Comparison of ENCODE assay signal across 19 mouse cellular contexts in the genomic region with DNA sequence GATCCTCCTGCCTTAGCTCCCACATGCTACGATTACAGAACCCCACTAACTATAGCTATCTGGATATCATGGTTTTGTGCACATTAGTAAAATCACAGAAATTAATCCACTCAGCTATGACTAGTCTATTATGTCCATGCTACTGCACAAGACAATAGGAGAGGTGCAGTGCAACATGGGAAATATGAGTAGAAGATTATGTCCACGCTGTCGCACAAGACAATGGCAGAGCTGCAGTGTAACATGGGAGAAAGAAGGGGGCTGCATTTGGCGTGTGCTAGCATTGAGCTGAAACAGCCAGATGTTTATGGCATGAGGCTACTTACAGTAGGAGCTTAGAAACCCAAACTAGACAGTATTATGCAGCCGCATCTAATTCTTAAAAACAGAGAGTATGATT. TPM values are rescaled to one million over a fixed set of nuclear protein-coding genes. Genes with fewer than 3 reads are reported as not detected.
A peak's percentile ranks its signal among the peaks of the same experiment; 100 is the strongest.
DNase-seq lines count a peak whose midpoint lies in the region; ATAC-seq and TF ChIP-seq lines count a peak whose summit lies in the region.
"Had no signal": no experiment of that assay in that cellular context is flagged by ENCODE, and none has a peak within 500 bp of the region (broad histone marks: within the 10 kb centered on the region; RNA-seq: fewer than 3 reads in every experiment).

No protein-coding gene starts in this region.

- no peak overlapping the region for H3K27ac ChIP-seq in forebrain, embryonic 16.5 days (ENCODE audit: low read length)
- H3K27ac ChIP-seq in forebrain, embryonic 10.5 days, result no peak overlapping the region
- no peak overlapping the region for H3K27ac ChIP-seq in midbrain, embryonic 13.5 days
- no peak overlapping the region for H3K27ac ChIP-seq in midbrain, postnatal 0 days (ENCODE audit: low read depth, low read length)
- H3K27ac ChIP-seq in neural tube, embryonic 13.5 days (replicated peaks), result no peak overlapping the region
- H3K27ac ChIP-seq: embryonic facial prominence, embryonic 13.5 days; heart, adult 2 months; heart, embryonic 15.5 days had no signal

- H3K36me3 ChIP-seq in forebrain, embryonic 16.5 days (ENCODE audit: control insufficient read depth, insufficient read depth), result no peaks in the 10 kb centered on the region
- no peaks in the 10 kb centered on the region for H3K36me3 ChIP-seq in forebrain, embryonic 10.5 days (replicated peaks)
- no peaks in the 10 kb centered on the region for H3K36me3 ChIP-seq in midbrain, embryonic 13.5 days
- no peaks in the 10 kb centered on the region for H3K36me3 ChIP-seq in midbrain, postnatal 0 days (ENCODE audit: insufficient read depth, low read length)
- H3K36me3 ChIP-seq in neural tube, embryonic 13.5 days, result no peaks in the 10 kb centered on the region
- H3K36me3 ChIP-seq: embryonic facial prominence, embryonic 13.5 days; heart, embryonic 15.5 days had no signal

- 0 out of 2 replicates have a peak, but pooled peaks cover 2% of the 10 kb centered on the region for H3K4me1 ChIP-seq in forebrain, embryonic 16.5 days (replicated peaks; ENCODE audit: control insufficient read depth, insufficient read depth, low read length)
- H3K4me1 ChIP-seq in forebrain, embryonic 10.5 days, result peaks cover 6% of the 10 kb centered on the region
- H3K4me1 ChIP-seq in midbrain, embryonic 13.5 days (replicated peaks), result peaks cover 8% of the 10 kb centered on the region
- H3K4me1 ChIP-seq in midbrain, postnatal 0 days (ENCODE audit: insufficient read depth, low read length), result no peaks in the 10 kb centered on the region
- no peaks in the 10 kb centered on the region for H3K4me1 ChIP-seq in neural tube, embryonic 13.5 days (replicated peaks)

- no peak overlapping the region for H3K9ac ChIP-seq in forebrain, embryonic 16.5 days (replicated peaks; ENCODE audit: low read depth, low read length)
- H3K9ac ChIP-seq in midbrain, embryonic 13.5 days (replicated peaks), result no peak overlapping the region
- no peak overlapping the region for H3K9ac ChIP-seq in midbrain, postnatal 0 days (replicated peaks; ENCODE audit: low read length, poor library complexity, severe bottlenecking)
- no peak overlapping the region for H3K9ac ChIP-seq in neural tube, embryonic 13.5 days
- H3K9ac ChIP-seq: embryonic facial prominence, embryonic 13.5 days; heart, embryonic 15.5 days had no signal

- H3K4me3 ChIP-seq in forebrain, embryonic 16.5 days (replicated peaks; ENCODE audit: low read length), result no peak overlapping the region
- no peak overlapping the region for H3K4me3 ChIP-seq in forebrain, embryonic 10.5 days
- H3K4me3 ChIP-seq in midbrain, embryonic 13.5 days (replicated peaks), result no peak overlapping the region
- no peak overlapping the region for H3K4me3 ChIP-seq in midbrain, postnatal 0 days (ENCODE audit: low read depth, low read length)
- no peak overlapping the region for H3K4me3 ChIP-seq in neural tube, embryonic 13.5 days
- H3K4me3 ChIP-seq: embryonic facial prominence, embryonic 13.5 days; heart, adult 2 months; heart, embryonic 15.5 days had no signal

- DNase-seq in forebrain, embryonic 10.5 days (ENCODE audit: extremely low spot score, low spot score), result no peak
- DNase-seq in midbrain, postnatal 0 days (ENCODE audit: low spot score), result no peak
- DNase-seq in neural tube, embryonic 10.5 days (ENCODE audit: extremely low spot score, low spot score), result no peak
- DNase-seq in left cerebral cortex, adult 9 months (ENCODE audit: low spot score in 2 of 2), result no peak
- DNase-seq: adrenal gland, adult 8-10 months; adrenal gland, postnatal 36 days; cerebellum, adult 2 months; cerebellum, postnatal 25 days; gastrocnemius, postnatal 14 days; heart, adult 2 months; heart, postnatal 14 days had no signal

- ATAC-seq in forebrain, embryonic 16.5 days, result peak; percentile 26; the same call in 1 of the 2 replicates
- ATAC-seq in midbrain, embryonic 13.5 days, result peak; percentile 57
- ATAC-seq in midbrain, postnatal 0 days (ENCODE audit: low FRiP score), result no peak
- ATAC-seq in neural tube, embryonic 13.5 days (ENCODE audit: low read depth), result peak; percentile 40; the same call in 1 of the 2 replicates
- ATAC-seq: forebrain, embryonic 14.5 days; intestine, postnatal 0 days had no signal

- no peak overlapping the region for H3K4me2 ChIP-seq in forebrain, embryonic 16.5 days (ENCODE audit: low read length)
- H3K4me2 ChIP-seq in midbrain, embryonic 13.5 days (replicated peaks), result no peak overlapping the region
- H3K4me2 ChIP-seq in midbrain, postnatal 0 days (ENCODE audit: low read depth, low read length, poor library complexity, severe bottlenecking), result no peak overlapping the region
- H3K4me2 ChIP-seq in neural tube, embryonic 13.5 days, result no peak overlapping the region
- H3K4me2 ChIP-seq: embryonic facial prominence, embryonic 13.5 days; heart, embryonic 11.5 days; heart, embryonic 15.5 days had no signal

- TF ChIP-seq CTCF in midbrain, postnatal 0 days (IDR thresholded peaks at IDR 0.05), result no peak

- no peaks in the 10 kb centered on the region for H3K9me3 ChIP-seq in forebrain, embryonic 16.5 days (ENCODE audit: control insufficient read depth, low read length)
- H3K9me3 ChIP-seq in forebrain, embryonic 10.5 days, result no peaks in the 10 kb centered on the region
- no peaks in the 10 kb centered on the region for H3K9me3 ChIP-seq in midbrain, embryonic 13.5 days
- H3K9me3 ChIP-seq in midbrain, postnatal 0 days (ENCODE audit: low read length), result no peaks in the 10 kb centered on the region
- no peaks in the 10 kb centered on the region for H3K9me3 ChIP-seq in neural tube, embryonic 13.5 days
- H3K9me3 ChIP-seq: embryonic facial prominence, embryonic 13.5 days; heart, embryonic 15.5 days had no signal

- 68% methylated on average over 5 of the region's 5 CpGs for WGBS in forebrain, embryonic 16.5 days
- WGBS in forebrain, embryonic 10.5 days, result 86% methylated on average over 5 of the region's 5 CpGs
- WGBS in midbrain, embryonic 13.5 days, result 71% methylated on average over 5 of the region's 5 CpGs
- WGBS in midbrain, postnatal 0 days, result 61% methylated on average over 5 of the region's 5 CpGs
- WGBS in neural tube, embryonic 13.5 days, result 80% methylated on average over 5 of the region's 5 CpGs

- no peaks in the 10 kb centered on the region for H3K27me3 ChIP-seq in forebrain, embryonic 16.5 days (replicated peaks; ENCODE audit: control insufficient read depth, insufficient read depth, low read length)
- H3K27me3 ChIP-seq in forebrain, embryonic 10.5 days (ENCODE audit: poor library complexity, severe bottlenecking), result no peaks in the 10 kb centered on the region
- H3K27me3 ChIP-seq in midbrain, embryonic 13.5 days, result no peaks in the 10 kb centered on the region
- no peaks in the 10 kb centered on the region for H3K27me3 ChIP-seq in midbrain, postnatal 0 days (ENCODE audit: insufficient read depth, low read length)
- no peaks in the 10 kb centered on the region for H3K27me3 ChIP-seq in neural tube, embryonic 13.5 days
- H3K27me3 ChIP-seq: embryonic facial prominence, embryonic 13.5 days; heart, embryonic 15.5 days had no signal

RNA-seq across cellular contexts. Expression of a gene that starts 8.0 kb away (rescaled TPM):
- 6.5 and 7.2 TPM in 2 replicates for polyA plus RNA-seq in forebrain, embryonic 16.5 days (2015; fragmentation: Nextera tagmentation; extraction: Ambion mirVana)
- 3.8 and 6.4 TPM in 2 replicates for polyA plus RNA-seq in forebrain, embryonic 10.5 days (2016; fragmentation: Nextera tagmentation; extraction: Ambion mirVana)
- 10.0 and 10.6 TPM in 2 replicates for polyA plus RNA-seq in midbrain, embryonic 13.5 days (2015; fragmentation: Nextera tagmentation; extraction: Ambion mirVana)
- 14.7 and 24.0 TPM in 2 replicates for total RNA-seq in midbrain, postnatal 0 days (2014; rRNA removed)
- 14.6 and 14.8 TPM in 2 replicates for polyA plus RNA-seq in midbrain, postnatal 0 days (2015; fragmentation: Nextera tagmentation; extraction: Ambion mirVana)
- polyA plus RNA-seq in neural tube, embryonic 13.5 days (2015; fragmentation: Nextera tagmentation; extraction: Ambion mirVana), result 11.5 and 12.2 TPM in 2 replicates
